Mouse (Mus musculus): ENCODE data around the gene Aif1. TPM values are rescaled to one million over a fixed set of nuclear protein-coding genes. Genes with fewer than 3 reads are reported as not detected.

The Aif1 gene
- total RNA-seq, 4 experiments from 2014 or later: 1.9 to 3.3 (median 2.4) TPM

Small RNA genes lying within 50 kb of the gene (microRNA-seq; reads per million reads assigned to microRNA genes)
- not detected for gene Mir6973a
- gene Mir6974: not detected

Other genes with a start within 250 kb of the Aif1 start
- gene Neu1, start 244.8 kb downstream of the Aif1 start, total RNA-seq (2022): 10 to 100 TPM; 13.0 to 16.1 (median 14.4) TPM
- gene Hspa1b, start 216.8 kb downstream of the Aif1 start, total RNA-seq (2022): 1 to 10 TPM; 1.4 to 5.5 (median 2.6) TPM
- not detected for gene Gm20481, start 206.2 kb downstream of the Aif1 start, total RNA-seq (2022)
- gene Hspa1a, start 203.9 kb downstream of the Aif1 start, total RNA-seq (2022): 1 to 10 TPM; 1.8 to 7.5 (median 3.6) TPM
- 10 to 100 TPM in 2 of 4 experiments, 1 to 10 TPM in 2; 8.7 to 13.3 (median 11.0) TPM for gene Hspa1l, start 203.4 kb downstream of the Aif1 start, total RNA-seq (2022)
- gene Lsm2, start 194.2 kb downstream of the Aif1 start, total RNA-seq (2022): 10 to 100 TPM; 17.5 to 21.7 (median 17.9) TPM
- 10 to 100 TPM; 28.3 to 31.4 (median 29.3) TPM for gene Vars, start 175.1 kb downstream of the Aif1 start, total RNA-seq (2022)
- gene Vwa7, start 159.5 kb downstream of the Aif1 start, total RNA-seq (2022): 10 to 100 TPM; 12.0 to 18.5 (median 16.6) TPM
- not detected for gene Sapcd1, start 148.1 kb downstream of the Aif1 start, total RNA-seq (2022)
- under 1 TPM in 2 of 4 experiments, not detected in 2; 0.33 to 0.56 TPM for gene Msh5, start 129.3 kb downstream of the Aif1 start, total RNA-seq (2022)
- 10 to 100 TPM; 21.6 to 33.8 (median 30.0) TPM for gene Clic1, start 126.1 kb downstream of the Aif1 start, total RNA-seq (2022)
- gene Ddah2, start 117.0 kb downstream of the Aif1 start, total RNA-seq (2022): 10 to 100 TPM; 13.5 to 22.7 (median 21.5) TPM
- not detected for gene Ly6g6c, start 110.7 kb downstream of the Aif1 start, total RNA-seq (2022)
- gene Mpig6b, start 109.9 kb downstream of the Aif1 start, total RNA-seq (2022): 1 to 10 TPM in 1 of 4 experiments, under 1 TPM in 3; 0.34 to 1.0 (median 0.85) TPM
- gene Ly6g6e, start 99.2 kb downstream of the Aif1 start, total RNA-seq (2022): not detected
- under 1 TPM in 3 of 4 experiments, not detected in 1; 0.69 to 0.95 (median 0.85) TPM for gene Ly6g6d, start 98.0 kb downstream of the Aif1 start, total RNA-seq (2022)
- under 1 TPM in 1 of 4 experiments, not detected in 3; 0.24 TPM for gene Ly6g6f, start 90.5 kb downstream of the Aif1 start, total RNA-seq (2022)
- 10 to 100 TPM; 60.7 to 64.8 (median 62.3) TPM for gene Abhd16a, start 86.8 kb downstream of the Aif1 start, total RNA-seq (2022)
- gene Ly6g5c, start 67.8 kb downstream of the Aif1 start, total RNA-seq (2022): not detected
- gene Ly6g5b, start 60.6 kb downstream of the Aif1 start, total RNA-seq (2022): not detected
- 10 to 100 TPM in 1 of 4 experiments, 1 to 10 TPM in 3; 6.6 to 10.2 (median 8.2) TPM for gene Gpank1, start 54.6 kb downstream of the Aif1 start, total RNA-seq (2022)
- gene Csnk2b, start 54.0 kb downstream of the Aif1 start, total RNA-seq (2022): 100 to 1,000 TPM; 152 to 184 (median 155) TPM
- 10 to 100 TPM; 27.8 to 33.4 (median 30.3) TPM for gene D17H6S53E, start 49.7 kb downstream of the Aif1 start, total RNA-seq (2022)
- gene Apom, start 44.0 kb downstream of the Aif1 start, total RNA-seq (2022): under 1 TPM in 1 of 4 experiments, not detected in 3; 0.26 TPM
- 100 to 1,000 TPM; 233 to 266 (median 242) TPM for gene Bag6, start 40.9 kb downstream of the Aif1 start, total RNA-seq (2022)
- 100 to 1,000 TPM; 130 to 143 (median 140) TPM for gene Prrc2a, start 11.2 kb downstream of the Aif1 start, total RNA-seq (2022)
- gene Lst1, start 12.4 kb upstream of the Aif1 start, total RNA-seq (2022): 1 to 10 TPM; 1.8 to 3.6 (median 2.6) TPM
- gene Ltb, start 18.4 kb upstream of the Aif1 start, total RNA-seq (2022): 1 to 10 TPM in 1 of 4 experiments, under 1 TPM in 3; 0.69 to 1.6 (median 0.80) TPM
- under 1 TPM; 0.25 to 0.97 (median 0.52) TPM for gene Tnf, start 25.9 kb upstream of the Aif1 start, total RNA-seq (2022)
- gene Lta, start 29.3 kb upstream of the Aif1 start, total RNA-seq (2022): under 1 TPM in 1 of 4 experiments, not detected in 3; 0.44 TPM
- under 1 TPM in 1 of 4 experiments, not detected in 3; 0.72 TPM for gene Gm16181, start 44.8 kb upstream of the Aif1 start, total RNA-seq (2022)
- gene Atp6v1g2, start 57.6 kb upstream of the Aif1 start, total RNA-seq (2022): 1 to 10 TPM; 1.7 to 3.6 (median 1.9) TPM
- 1 to 10 TPM; 8.2 to 9.4 (median 8.5) TPM for gene Nfkbil1, start 59.7 kb upstream of the Aif1 start, total RNA-seq (2022)
- gene Ddx39b, start 65.7 kb upstream of the Aif1 start, total RNA-seq (2022): 10 to 100 TPM; 76.7 to 92.1 (median 86.6) TPM
- 100 to 1,000 TPM; 108 to 169 (median 117) TPM for gene H2-D1, start 86.7 kb upstream of the Aif1 start, total RNA-seq (2022)
- gene H2-Q1, start 144.3 kb upstream of the Aif1 start, total RNA-seq (2022): 1 to 10 TPM in 3 of 4 experiments, under 1 TPM in 1; 0.53 to 1.5 (median 1.4) TPM
- 1 to 10 TPM in 2 of 4 experiments, under 1 TPM in 2; 0.84 to 1.3 (median 1.1) TPM for gene H2-Q2, start 166.2 kb upstream of the Aif1 start, total RNA-seq (2022)
- 10 to 100 TPM; 14.6 to 22.3 (median 16.7) TPM for gene H2-Q4, start 203.5 kb upstream of the Aif1 start, total RNA-seq (2022)
- 1 to 10 TPM; 3.8 to 8.0 (median 4.4) TPM for gene H2-Q6, start 248.8 kb upstream of the Aif1 start, total RNA-seq (2022)